Mouse (Mus musculus) bone marrow macrophage, adult 2 months (primary cell): ENCODE data around the gene Nr5a2.

ENCODE experiments used
- CTCF ChIP-seq: IDR thresholded peaks from 2 replicates; pipeline ENCODE4 v1.5.1; 2012; ENCODE audit warnings: low read depth, mild to moderate bottlenecking, low read length, moderate library complexity
- POLR2A ChIP-seq: IDR thresholded peaks from 2 replicates; pipeline ENCODE4 v1.6.1; 2012; ENCODE audit warnings: mild to moderate bottlenecking, low read depth, low read length, borderline replicate concordance

DNA sequence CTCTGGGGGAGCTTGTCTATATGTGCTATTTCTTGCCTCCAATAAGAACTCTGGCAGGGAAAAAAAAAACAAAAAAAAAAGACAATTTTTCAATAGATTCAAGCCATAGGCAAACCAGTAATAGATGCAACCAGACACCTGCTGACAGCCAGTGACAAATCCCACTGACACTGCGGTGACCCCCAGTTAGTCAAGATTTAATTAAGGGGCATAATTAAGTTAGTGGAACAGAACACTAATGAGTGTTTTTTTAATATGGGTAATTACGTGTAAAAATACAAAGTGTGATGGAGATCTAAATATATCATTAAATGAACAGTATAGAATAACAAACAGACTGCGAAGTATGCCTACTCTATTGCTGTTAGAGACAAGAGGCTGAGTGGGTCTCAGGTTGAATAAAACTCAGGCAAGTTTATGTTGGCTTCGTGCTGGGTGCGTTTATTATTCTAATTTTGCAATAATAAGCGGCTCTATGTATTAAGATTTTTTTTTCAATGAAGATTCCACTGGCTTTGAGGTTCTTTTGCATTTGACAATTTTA is 50.7 kb downstream of the Nr5a2 start:
- TF ChIP-seq POLR2A (no peak), CTCF (no peak)
